Comparison of ENCODE assay signal across 9 mouse cellular contexts in genomic region chr12:83633807-83634206, GRCm38 (mm10). TPM values are rescaled to one million over a fixed set of nuclear protein-coding genes. Genes with fewer than 3 reads are reported as not detected.
DNase-seq lines count a peak whose midpoint lies in the region; ATAC-seq and TF ChIP-seq lines count a peak whose summit lies in the region.
"Had no signal": no experiment of that assay in that cellular context is flagged by ENCODE, and none has a peak within 500 bp of the region (broad histone marks: within the 10 kb centered on the region; RNA-seq: fewer than 3 reads in every experiment).

No protein-coding gene starts in this region.

- H3K4me2 ChIP-seq in embryonic facial prominence, embryonic 13.5 days = peak overlapping the region; percentile 70
- no peak overlapping the region for H3K4me2 ChIP-seq in intestine, embryonic 16.5 days (ENCODE audit: low read depth, low read length)
- H3K4me2 ChIP-seq in neural tube, embryonic 12.5 days (replicated peaks) = peak overlapping the region; percentile 68

- 0 out of 2 replicates have a peak overlapping the region, but pooled peaks have one; percentile 79 for H3K4me3 ChIP-seq in left cerebral cortex, adult 2 months
- peak overlapping the region; percentile 19; the same call in 1 of the 2 replicates for H3K4me3 ChIP-seq in embryonic facial prominence, embryonic 13.5 days
- H3K4me3 ChIP-seq in intestine, embryonic 16.5 days (ENCODE audit: low read length) = 0 out of 2 replicates have a peak overlapping the region, but pooled peaks have one; percentile 9
- H3K4me3 ChIP-seq in neural tube, embryonic 12.5 days = no peak overlapping the region

- H3K9me3 ChIP-seq in embryonic facial prominence, embryonic 13.5 days = no peaks in the 10 kb centered on the region
- H3K9me3 ChIP-seq in intestine, embryonic 16.5 days (ENCODE audit: control insufficient read depth, low read length) = no peaks in the 10 kb centered on the region
- H3K9me3 ChIP-seq in neural tube, embryonic 12.5 days = no peaks in the 10 kb centered on the region

- peaks cover 5% of the 10 kb centered on the region; the same call in 1 of the 2 replicates for H3K4me1 ChIP-seq in embryonic facial prominence, embryonic 13.5 days
- H3K4me1 ChIP-seq in intestine, embryonic 16.5 days (ENCODE audit: control insufficient read depth, insufficient read depth, low read length) = 0 out of 2 replicates have a peak, but pooled peaks cover 3% of the 10 kb centered on the region
- peaks cover 3% of the 10 kb centered on the region for H3K4me1 ChIP-seq in neural tube, embryonic 12.5 days

- WGBS in embryonic facial prominence, embryonic 13.5 days = 38% methylated on average over 2 of the region's 2 CpGs
- WGBS in intestine, embryonic 16.5 days = 38% methylated on average over 2 of the region's 2 CpGs
- 61% methylated on average over 2 of the region's 2 CpGs for WGBS in neural tube, embryonic 12.5 days

- no peak for DNase-seq in left cerebral cortex, adult 2 months (ENCODE audit: extremely low spot score in 1 of 2, low spot score in 2 of 2)
- DNase-seq in left cerebral cortex, postnatal 10 days (ENCODE audit: extremely low spot score in 1 of 2, low spot score in 2 of 2) = no peak
- no peak for DNase-seq in yolk sac, embryonic 10.5 days (ENCODE audit: low spot score)
- DNase-seq in right cerebral cortex, postnatal 14 days = no peak
- DNase-seq in left cerebral cortex, postnatal 14 days (ENCODE audit: low spot score in 2 of 2) = no peak
- DNase-seq: retina, postnatal 1 day had no signal

- H3K36me3 ChIP-seq in embryonic facial prominence, embryonic 13.5 days = peaks cover 26% of the 10 kb centered on the region
- no peaks in the 10 kb centered on the region; the same call in 1 of the 2 replicates for H3K36me3 ChIP-seq in intestine, embryonic 16.5 days (ENCODE audit: control insufficient read depth, insufficient read depth, low read length)
- peaks cover 18% of the 10 kb centered on the region for H3K36me3 ChIP-seq in neural tube, embryonic 12.5 days

- intact Hi-C loops in left cerebral cortex, adult 2 months (cut with DNase I) = loop anchor here (5.0 kb wide), 2 partner anchors 37 to 53 kb away; partner anchors contain the start of genes Psen1 and Zfyve1
- intact Hi-C loops in left cerebral cortex, postnatal 10 days (cut with DNase I) = loop anchor here (5.0 kb wide), 1 partner anchor 37 kb away; the partner anchor contains the start of gene Zfyve1
- intact Hi-C loops in left cerebral cortex, postnatal 14 days (cut with DNase I) = no loop called here

- no peaks in the 10 kb centered on the region for H3K27me3 ChIP-seq in embryonic facial prominence, embryonic 13.5 days
- no peaks in the 10 kb centered on the region for H3K27me3 ChIP-seq in intestine, embryonic 16.5 days (replicated peaks; ENCODE audit: control insufficient read depth, insufficient read depth, low read length)
- H3K27me3 ChIP-seq in neural tube, embryonic 12.5 days (replicated peaks) = no peaks in the 10 kb centered on the region

- TF ChIP-seq CTCF in left cerebral cortex, adult 2 months (IDR thresholded peaks at IDR 0.05) = no peak

- H3K27ac ChIP-seq in left cerebral cortex, adult 2 months = no peak overlapping the region
- no peak overlapping the region for H3K27ac ChIP-seq in embryonic facial prominence, embryonic 13.5 days
- no peak overlapping the region for H3K27ac ChIP-seq in intestine, embryonic 16.5 days (ENCODE audit: low read length)
- H3K27ac ChIP-seq in neural tube, embryonic 12.5 days = no peak overlapping the region

- no peak for ATAC-seq in embryonic facial prominence, embryonic 13.5 days (ENCODE audit: insufficient number of reproducible peaks, insufficient read depth, low FRiP score, low TSS enrichment, low read depth)
- ATAC-seq in intestine, embryonic 16.5 days = no peak
- no peak for ATAC-seq in neural tube, embryonic 12.5 days (ENCODE audit: low FRiP score, low read depth)

- no peak overlapping the region for H3K9ac ChIP-seq in embryonic facial prominence, embryonic 13.5 days
- no peak overlapping the region for H3K9ac ChIP-seq in intestine, embryonic 16.5 days (ENCODE audit: low read depth, low read length)
- no peak overlapping the region for H3K9ac ChIP-seq in neural tube, embryonic 12.5 days

RNA-seq across cellular contexts. Expression of gene Rbm25, which starts 2.8 kb away (rescaled TPM):
- total RNA-seq in left cerebral cortex, adult 2 months (2021) = 100 to 1,000 TPM; 109 to 127 TPM
- 100 to 1,000 TPM; 124 to 131 TPM for total RNA-seq in left cerebral cortex, postnatal 10 days (2021)
- 315 and 335 TPM in 2 replicates for polyA plus RNA-seq in embryonic facial prominence, embryonic 13.5 days (2015; fragmentation: Nextera tagmentation; extraction: Ambion mirVana)
- polyA plus RNA-seq in intestine, embryonic 16.5 days (2015; fragmentation: Nextera tagmentation; extraction: Ambion mirVana) = 180 and 204 TPM in 2 replicates
- 264 and 272 TPM in 2 replicates for polyA plus RNA-seq in neural tube, embryonic 12.5 days (2016; fragmentation: Nextera tagmentation; extraction: Ambion mirVana)
- total RNA-seq in left cerebral cortex, postnatal 14 days (2021) = 100 to 1,000 TPM; 114 to 119 TPM

RNA-seq across cellular contexts. Expression of gene Zfyve1, which starts 36.8 kb away (rescaled TPM):
- total RNA-seq in left cerebral cortex, adult 2 months (2021) = 10 to 100 TPM; 43.9 to 48.9 TPM
- 10 to 100 TPM; 37.2 to 40.3 TPM for total RNA-seq in left cerebral cortex, postnatal 10 days (2021)
- 22.5 and 26.2 TPM in 2 replicates for polyA plus RNA-seq in embryonic facial prominence, embryonic 13.5 days (2015; fragmentation: Nextera tagmentation; extraction: Ambion mirVana)
- polyA plus RNA-seq in intestine, embryonic 16.5 days (2015; fragmentation: Nextera tagmentation; extraction: Ambion mirVana) = 13.2 and 13.8 TPM in 2 replicates
- 31.5 and 34.7 TPM in 2 replicates for polyA plus RNA-seq in neural tube, embryonic 12.5 days (2016; fragmentation: Nextera tagmentation; extraction: Ambion mirVana)
- 10 to 100 TPM; 38.2 to 40.4 TPM for total RNA-seq in left cerebral cortex, postnatal 14 days (2021)

RNA-seq across cellular contexts. Expression of gene Psen1, which starts 54.1 kb away (rescaled TPM):
- total RNA-seq in left cerebral cortex, adult 2 months (2021) = 10 to 100 TPM; 60.7 to 61.7 TPM
- 10 to 100 TPM; 63.2 to 66.8 TPM for total RNA-seq in left cerebral cortex, postnatal 10 days (2021)
- polyA plus RNA-seq in embryonic facial prominence, embryonic 13.5 days (2015; fragmentation: Nextera tagmentation; extraction: Ambion mirVana) = 58.7 and 67.4 TPM in 2 replicates
- polyA plus RNA-seq in intestine, embryonic 16.5 days (2015; fragmentation: Nextera tagmentation; extraction: Ambion mirVana) = 98.6 and 107 TPM in 2 replicates
- polyA plus RNA-seq in neural tube, embryonic 12.5 days (2016; fragmentation: Nextera tagmentation; extraction: Ambion mirVana) = 69.5 and 77.0 TPM in 2 replicates
- total RNA-seq in left cerebral cortex, postnatal 14 days (2021) = 10 to 100 TPM; 61.9 to 63.5 TPM
